Mouse (Mus musculus) ES-Bruce4 (cell line): ENCODE measurements around the gene Bsx. TPM values are rescaled to one million over a fixed set of nuclear protein-coding genes. Genes with fewer than 3 reads are reported as not detected.
A peak's percentile ranks its signal among the peaks of the same experiment; 100 is the strongest.

Source experiments
- H3K27ac ChIP-seq: 2 replicates; pipeline ENCODE4 v1.5.1; 2012; ENCODE audit warnings: low read length, inconsistent platforms; ENCODE audit not compliant: insufficient read depth
- H3K27me3 ChIP-seq: 2 replicates; pipeline ENCODE4 v1.6.1; 2012; ENCODE audit warnings: mild to moderate bottlenecking, low read length, inconsistent platforms; ENCODE audit not compliant: control insufficient read depth, poor library complexity, insufficient read depth, severe bottlenecking
- H3K36me3 ChIP-seq: 2 replicates; pipeline ENCODE4 v1.6.1; 2012; ENCODE audit warnings: inconsistent platforms, mild to moderate bottlenecking, low read length, moderate library complexity; ENCODE audit not compliant: control insufficient read depth, poor library complexity, insufficient read depth, severe bottlenecking
- H3K4me1 ChIP-seq: one replicate; pipeline ENCODE4 v1.8.1; 2011; ENCODE audit warnings: low read length; ENCODE audit not compliant: control insufficient read depth, insufficient read depth
- H3K4me3 ChIP-seq: 2 replicates; pipeline ENCODE4 v1.5.1; 2011; ENCODE audit warnings: low read depth, mild to moderate bottlenecking, low read length
- H3K9ac ChIP-seq: 2 replicates; pipeline ENCODE4 v1.6.1; 2012; ENCODE audit warnings: low read depth, mild to moderate bottlenecking, inconsistent platforms; ENCODE audit not compliant: poor library complexity, severe bottlenecking
- H3K9me3 ChIP-seq: replicated peaks from 2 replicates; pipeline ENCODE4 v1.6.1; 2012; ENCODE audit warnings: mild to moderate bottlenecking, low read length, inconsistent platforms; ENCODE audit not compliant: control insufficient read depth, poor library complexity, insufficient read depth, severe bottlenecking
- CTCF ChIP-seq: IDR thresholded peaks from one replicate; pipeline ENCODE4 v1.8.1; 2011; ENCODE audit warnings: low read depth, low read length
- EP300 ChIP-seq: IDR thresholded peaks from 2 replicates; pipeline ENCODE4 v1.6.1; 2011; ENCODE audit warnings: low read depth, low read length; ENCODE audit not compliant: insufficient read depth
- POLR2A ChIP-seq: IDR thresholded peaks from one replicate; pipeline ENCODE4 v1.8.1; 2011; ENCODE audit warnings: low read length; ENCODE audit not compliant: insufficient read depth
- polyA plus RNA-seq: library from polyadenylated mRNA; stranded (reverse); fragments of >200 nt; gene quantifications from 2 replicates; pipeline ENCODE4 v1.2.4, GENCODE M21; 2011; ENCODE audit warnings: low read depth; ENCODE audit not compliant: missing spikeins, insufficient read depth, insufficient read length

Gene Bsx
- polyA plus RNA-seq, 1 experiment: not detected

DNA sequence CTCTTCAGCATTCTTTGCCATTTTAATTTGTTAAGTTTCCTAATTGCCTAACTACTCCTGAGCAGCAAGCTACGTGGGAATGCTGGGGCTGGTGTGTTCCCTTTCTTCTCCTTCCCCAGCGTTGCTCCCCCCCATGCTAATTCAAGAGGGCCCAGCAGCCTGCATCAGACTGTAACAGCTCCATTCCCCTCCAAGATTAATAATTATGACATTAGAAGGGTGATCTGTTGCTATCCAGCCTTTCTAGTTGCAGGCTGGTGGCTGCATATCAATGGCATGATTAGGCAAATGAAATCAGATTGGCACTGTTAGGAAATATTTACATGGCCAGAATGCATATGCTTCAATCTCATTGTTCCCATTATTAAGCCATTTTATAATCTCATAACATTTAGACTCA lies 22.4 kb upstream of the Bsx start:
- Histone ChIP-seq H3K9ac (no peak overlapping the region), H3K27me3 (no peaks in the 10 kb centered on the region), H3K36me3 (no peaks in the 10 kb centered on the region), H3K27ac (no peak overlapping the region), H3K4me1 (no peaks in the 10 kb centered on the region), H3K4me3 (no peak overlapping the region), H3K9me3 (no peaks in the 10 kb centered on the region)
- TF ChIP-seq EP300 (no peak), POLR2A (no peak), CTCF (no peak)

- Histone ChIP-seq H3K27me3 (no peaks in the 10 kb centered on the region), H3K9me3 (no peaks in the 10 kb centered on the region), H3K36me3 (no peaks in the 10 kb centered on the region), H3K4me3 (no peak overlapping the region), H3K9ac (no peak overlapping the region), H3K27ac (no peak overlapping the region), H3K4me1 (peaks cover 2% of the 10 kb centered on the region)
- TF ChIP-seq CTCF (no peak), EP300 (no peak), POLR2A (no peak)
Measured at GRCm38 (mm10) chr9:40858461-40859160, 15.3 kb upstream of the Bsx start.

- no peaks in the 10 kb centered on the region for H3K27me3 ChIP-seq
- TF ChIP-seq EP300: 0 out of 2 replicates have a peak, but pooled peaks have one; percentile 43
- no peak for TF ChIP-seq CTCF
Measured at GRCm38 (mm10) chr9:40859196-40859595, 14.7 kb upstream of the Bsx start.

DNA sequence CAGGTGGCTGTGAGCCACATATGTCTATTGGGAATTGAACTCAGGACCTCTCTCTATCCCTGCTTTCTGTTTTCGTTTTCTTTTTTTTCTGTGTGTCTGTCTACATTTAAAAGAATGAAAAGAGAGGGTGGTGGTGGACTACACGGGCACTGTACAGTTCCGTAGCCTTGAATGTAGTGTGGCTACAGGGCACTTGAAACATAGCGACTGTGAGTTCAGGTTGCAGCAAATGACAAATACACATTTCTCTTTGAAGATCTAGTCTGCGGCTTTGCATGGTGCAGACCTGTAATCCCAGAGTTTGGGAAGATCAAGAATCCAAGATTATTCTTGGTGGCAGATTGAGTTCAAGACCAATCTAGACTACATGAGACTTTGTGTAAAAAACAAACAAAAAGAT lies 3.6 kb upstream of the Bsx start:
- no peak overlapping the region for H3K9ac ChIP-seq
- H3K4me1 ChIP-seq: no peaks in the 10 kb centered on the region
- TF ChIP-seq CTCF: no peak
- no peak for TF ChIP-seq EP300
- no peak for TF ChIP-seq POLR2A
- no peaks in the 10 kb centered on the region for H3K36me3 ChIP-seq
- no peak overlapping the region for H3K4me3 ChIP-seq
- H3K9me3 ChIP-seq: no peaks in the 10 kb centered on the region
- H3K27ac ChIP-seq: no peak overlapping the region
- H3K27me3 ChIP-seq: peaks cover 8% of the 10 kb centered on the region

More at GRCm38 (mm10) chr9:40859196-40859595, 14.7 kb upstream of the Bsx start:
- H3K36me3 ChIP-seq: no peaks in the 10 kb centered on the region
- H3K4me3 ChIP-seq: no peak overlapping the region
- H3K9ac ChIP-seq: no peak overlapping the region
- H3K27ac ChIP-seq: no peak overlapping the region
- no peaks in the 10 kb centered on the region for H3K9me3 ChIP-seq
- peaks cover 2% of the 10 kb centered on the region for H3K4me1 ChIP-seq

DNA sequence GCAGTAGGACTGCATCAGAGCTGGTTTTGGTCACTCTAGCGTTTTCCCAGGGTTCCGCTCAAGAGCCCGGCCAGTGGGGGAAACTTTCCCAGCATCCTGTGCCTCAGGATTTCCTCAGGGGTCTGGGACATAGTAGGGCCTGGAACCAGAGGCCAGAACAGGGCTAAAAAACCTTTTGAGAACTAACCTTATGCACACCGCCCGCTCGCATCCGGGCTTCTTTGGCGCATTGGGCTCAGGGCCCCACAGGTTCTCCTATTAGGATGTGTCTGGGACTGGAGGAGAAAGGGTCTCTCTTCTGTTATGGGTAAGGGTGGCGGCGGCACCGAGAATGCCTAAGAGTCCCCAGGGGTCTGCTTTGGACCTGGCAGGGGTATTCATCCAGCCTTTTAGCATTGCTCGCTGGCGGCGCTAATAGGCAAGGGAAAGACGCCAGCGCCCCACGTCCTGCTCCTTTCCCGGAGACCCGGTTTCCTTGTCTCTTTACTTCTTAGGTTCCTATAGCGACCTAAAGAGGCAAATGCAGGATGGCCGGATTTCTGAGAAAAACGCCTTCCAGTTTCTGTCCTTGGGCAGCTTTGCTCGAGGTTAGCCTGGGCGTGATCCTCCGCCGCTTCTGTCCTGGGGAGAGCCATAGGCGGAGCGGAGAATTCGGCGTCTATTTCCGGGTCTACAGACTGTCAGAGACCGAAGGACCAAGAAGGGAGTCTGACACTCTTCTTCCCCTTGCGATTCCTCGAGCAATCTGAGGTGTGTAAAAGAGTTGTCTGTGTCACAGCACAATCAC lies 2.4 kb upstream of the Bsx start:
- TF ChIP-seq CTCF (no peak), EP300 (no peak), POLR2A (no peak)

GRCm38 (mm10) chr9:40872156-40872478 lies 1.8 kb upstream of the Bsx start:
- Histone ChIP-seq H3K27ac (no peak overlapping the region), H3K4me3 (peak overlapping the region; percentile 81)

More for the DNA sequence above, 2.4 kb upstream of the Bsx start:
- no peaks in the 10 kb centered on the region for H3K36me3 ChIP-seq
- H3K4me3 ChIP-seq: peak overlapping the region; percentile 81
- H3K27me3 ChIP-seq: peaks cover 15% of the 10 kb centered on the region
- no peaks in the 10 kb centered on the region for H3K4me1 ChIP-seq
- H3K9me3 ChIP-seq: no peaks in the 10 kb centered on the region
- peak overlapping the region; percentile 77 for H3K9ac ChIP-seq
- no peak overlapping the region for H3K27ac ChIP-seq

More at GRCm38 (mm10) chr9:40872156-40872478, 1.8 kb upstream of the Bsx start:
- Histone ChIP-seq H3K36me3 (no peaks in the 10 kb centered on the region), H3K9ac (peak overlapping the region; percentile 77), H3K9me3 (no peaks in the 10 kb centered on the region), H3K27me3 (peaks cover 16% of the 10 kb centered on the region), H3K4me1 (no peaks in the 10 kb centered on the region)
- TF ChIP-seq POLR2A (no peak), CTCF (peak; percentile 63), EP300 (no peak)
